Mouse (Mus musculus) liver, postnatal 0 days (tissue): ENCODE results near the gene Nell1. TPM values are rescaled to one million over a fixed set of nuclear protein-coding genes. Genes with fewer than 3 reads are reported as not detected.
"Not testable (repeated sequence)": the region's sequence is repeated elsewhere in the genome, so short reads cannot be mapped to it uniquely, and the experiment has no call there.

Source experiments
- ATAC-seq: fragments of 200-750 bp; cut with Nextera tagmentation; 2 replicates; pipeline ENCODE4 v1.8.0; 2017; ENCODE audit warnings: mild to moderate bottlenecking, moderate library complexity
- DNase-seq: peaks from one replicate; pipeline ENCODE4 v3.0.0-alpha.2; 2016
- H3K27ac ChIP-seq: fragments of 300-500 bp; sonication (generic); 2 replicates; pipeline ENCODE4 v1.5.1; 2014; ENCODE audit warnings: antibody characterized with exemption, moderate library complexity, mild to moderate bottlenecking, low read depth
- H3K27me3 ChIP-seq: fragments of 300-500 bp; sonication (generic); 2 replicates; pipeline ENCODE4 v1.6.1; 2014; ENCODE audit warnings: low read length, control low read depth, mixed read lengths; ENCODE audit not compliant: insufficient read depth
- H3K36me3 ChIP-seq: fragments of 300-500 bp; sonication (generic); replicated peaks from 2 replicates; pipeline ENCODE4 v1.6.1; 2014; ENCODE audit warnings: mild to moderate bottlenecking, control low read depth, low read length, moderate library complexity, mixed read lengths; ENCODE audit not compliant: insufficient read depth
- H3K4me1 ChIP-seq: fragments of 300-500 bp; sonication (generic); 2 replicates; pipeline ENCODE4 v1.6.1; 2014; ENCODE audit warnings: antibody characterized with exemption, mild to moderate bottlenecking, control low read depth; ENCODE audit not compliant: insufficient read depth
- H3K4me2 ChIP-seq: fragments of 300-500 bp; sonication (generic); 2 replicates; pipeline ENCODE4 v1.6.1; 2014; ENCODE audit warnings: low read depth, mild to moderate bottlenecking, low read length, moderate library complexity, mixed read lengths
- H3K4me3 ChIP-seq: fragments of 300-500 bp; sonication (generic); 2 replicates; pipeline ENCODE4 v1.5.1; 2014; ENCODE audit warnings: low read depth, low read length
- H3K9ac ChIP-seq: fragments of 300-500 bp; sonication (generic); replicated peaks from 2 replicates; pipeline ENCODE4 v1.6.1; 2014; ENCODE audit warnings: mild to moderate bottlenecking, moderate library complexity
- H3K9me3 ChIP-seq: fragments of 300-500 bp; sonication (generic); 2 replicates; pipeline ENCODE4 v1.6.1; 2016; ENCODE audit warnings: mild to moderate bottlenecking, control low read depth, low read length, mixed read lengths
- CTCF ChIP-seq: sonication (generic); IDR thresholded peaks from 2 replicates; pipeline ENCODE4 v1.5.1; 2016; ENCODE audit warnings: antibody characterized with exemption, low read depth
- EP300 ChIP-seq: IDR thresholded peaks from 2 replicates; pipeline ENCODE4 v1.6.1; 2016; ENCODE audit warnings: antibody characterized with exemption, low read depth, mild to moderate bottlenecking
- WGBS: fragments of 180-500 bp; shearing (Covaris S2); extraction: QIAGEN DNeasy Blood & Tissue Kit; methylation state at CpG from one replicate; pipeline ENCODE4 v1.1.7; 2014; ENCODE audit not compliant: insufficient replicate concordance; 5-methylcytosine and 5-hydroxymethylcytosine counted together
- polyA plus RNA-seq: library from polyadenylated mRNA; unstranded; fragments of >200 nt; fragmentation: Nextera tagmentation; extraction: Ambion mirVana; gene quantifications from 2 replicates; pipeline ENCODE4 v1.2.1, GENCODE M21; 2015

The Nell1 gene
- polyA plus RNA-seq: not detected in 2 replicates

DNA sequence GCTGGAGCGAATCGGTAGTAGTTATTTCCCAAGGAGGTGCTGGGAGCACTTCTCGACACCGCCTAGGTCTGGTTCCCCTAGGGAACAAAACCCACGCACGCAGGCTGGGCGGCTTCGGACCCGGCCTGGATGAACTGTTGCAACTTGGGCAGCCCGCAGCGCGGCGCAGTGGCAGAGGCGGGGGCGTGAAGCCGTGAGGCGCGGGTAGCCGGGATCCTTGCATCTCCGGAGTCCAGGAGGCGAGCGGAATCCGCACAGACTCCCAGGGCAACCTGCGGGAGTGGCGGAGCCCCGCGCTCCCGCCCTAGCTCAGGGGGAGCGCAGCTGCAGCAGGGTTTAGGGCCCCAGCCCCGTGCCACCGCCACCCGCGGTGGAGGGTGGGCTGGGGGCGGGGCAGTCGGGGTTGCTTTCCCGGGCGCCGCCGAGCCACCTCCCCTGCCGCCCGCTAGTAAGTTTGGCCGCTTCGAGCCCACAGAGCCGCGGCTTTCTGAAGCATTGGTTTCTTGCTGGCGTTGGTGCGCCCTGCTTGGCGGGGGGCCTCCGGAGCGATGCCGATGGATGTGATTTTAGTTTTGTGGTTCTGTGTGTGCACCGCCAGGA, at the start of gene Nell1:
Nell1 (plus strand) TSS at position 24 of the 600 bp plus-strand sequence.
- no peak within 1 kb of the TSS for H3K4me3 ChIP-seq
- H3K36me3 ChIP-seq: no peaks in the 10 kb centered on the region
- H3K4me1 ChIP-seq: no peaks in the 10 kb centered on the region
- no peak for TF ChIP-seq CTCF
- TF ChIP-seq EP300: no peak
- DNase-seq (no peak), ATAC-seq (no peak)
- no peak within 1 kb of the TSS for H3K27ac ChIP-seq
- no peaks in the 10 kb centered on the region for H3K9me3 ChIP-seq
- WGBS: 5% methylated on average over 45 of the region's 52 CpGs
- peaks cover 34% of the 10 kb centered on the region for H3K27me3 ChIP-seq
- no peak within 1 kb of the TSS for H3K9ac ChIP-seq
- peak within 1 kb of the TSS; percentile 26; the same call in 1 of the 2 replicates for H3K4me2 ChIP-seq

DNA sequence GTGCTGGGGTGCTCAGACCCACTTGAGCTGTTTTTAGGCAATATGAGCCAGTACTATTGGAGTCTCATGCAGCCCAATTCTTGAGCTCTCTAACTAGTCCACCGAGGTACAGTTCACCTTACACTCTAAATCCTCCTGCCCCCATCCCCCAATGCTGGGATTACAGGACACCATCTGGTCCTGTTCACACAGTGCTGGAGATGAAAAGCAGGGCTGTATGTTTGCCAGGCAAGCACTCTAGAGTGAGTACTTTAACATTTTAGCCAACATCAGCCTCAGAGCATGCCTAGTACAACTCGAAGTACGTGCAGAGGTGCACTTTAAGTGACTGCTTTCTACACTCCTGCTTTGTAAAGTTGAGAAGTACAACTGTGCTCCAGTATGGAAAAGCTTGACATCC, 46.1 kb upstream of the Nell1 start:
- H3K36me3 ChIP-seq: no peaks in the 10 kb centered on the region
- ATAC-seq (no peak), DNase-seq (no peak)
- H3K4me2 ChIP-seq: no peak overlapping the region
- no peaks in the 10 kb centered on the region for H3K27me3 ChIP-seq
- no peaks in the 10 kb centered on the region for H3K9me3 ChIP-seq
- H3K4me3 ChIP-seq: no peak overlapping the region
- 55% methylated on average over 3 of the region's 3 CpGs for WGBS
- H3K27ac ChIP-seq: no peak overlapping the region
- H3K9ac ChIP-seq: no peak overlapping the region
- no peaks in the 10 kb centered on the region for H3K4me1 ChIP-seq
- TF ChIP-seq EP300: no peak
- TF ChIP-seq CTCF: no peak

DNA sequence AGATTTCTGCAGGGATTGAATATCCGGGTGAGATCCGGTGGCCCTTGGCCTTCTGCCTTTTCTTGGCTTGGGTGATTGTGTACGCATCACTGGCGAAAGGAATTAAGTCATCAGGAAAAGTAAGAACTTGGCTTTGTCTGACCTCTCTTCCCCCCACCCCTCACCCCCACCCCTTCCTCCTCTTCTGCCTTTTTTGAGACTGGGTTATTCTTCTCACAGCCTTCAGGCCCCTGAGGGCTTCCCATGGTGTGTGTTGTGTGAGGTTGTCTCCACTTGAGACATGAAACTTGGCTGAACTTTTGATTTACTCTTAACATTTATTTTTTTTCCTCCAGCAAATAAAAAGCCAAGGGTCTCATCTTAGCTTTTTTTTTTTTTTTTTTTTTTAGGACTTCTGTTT, 44.7 kb upstream of the Nell1 start:
- Histone ChIP-seq H3K27ac (no peak overlapping the region), H3K4me2 (no peak overlapping the region), H3K36me3 (no peaks in the 10 kb centered on the region), H3K9ac (no peak overlapping the region), H3K4me3 (no peak overlapping the region), H3K9me3 (no peaks in the 10 kb centered on the region), H3K4me1 (no peaks in the 10 kb centered on the region), H3K27me3 (no peaks in the 10 kb centered on the region)
- WGBS: 70% methylated on average over 4 of the region's 4 CpGs
- DNase-seq (no peak), ATAC-seq (no peak)
- TF ChIP-seq CTCF (no peak), EP300 (no peak)

DNA sequence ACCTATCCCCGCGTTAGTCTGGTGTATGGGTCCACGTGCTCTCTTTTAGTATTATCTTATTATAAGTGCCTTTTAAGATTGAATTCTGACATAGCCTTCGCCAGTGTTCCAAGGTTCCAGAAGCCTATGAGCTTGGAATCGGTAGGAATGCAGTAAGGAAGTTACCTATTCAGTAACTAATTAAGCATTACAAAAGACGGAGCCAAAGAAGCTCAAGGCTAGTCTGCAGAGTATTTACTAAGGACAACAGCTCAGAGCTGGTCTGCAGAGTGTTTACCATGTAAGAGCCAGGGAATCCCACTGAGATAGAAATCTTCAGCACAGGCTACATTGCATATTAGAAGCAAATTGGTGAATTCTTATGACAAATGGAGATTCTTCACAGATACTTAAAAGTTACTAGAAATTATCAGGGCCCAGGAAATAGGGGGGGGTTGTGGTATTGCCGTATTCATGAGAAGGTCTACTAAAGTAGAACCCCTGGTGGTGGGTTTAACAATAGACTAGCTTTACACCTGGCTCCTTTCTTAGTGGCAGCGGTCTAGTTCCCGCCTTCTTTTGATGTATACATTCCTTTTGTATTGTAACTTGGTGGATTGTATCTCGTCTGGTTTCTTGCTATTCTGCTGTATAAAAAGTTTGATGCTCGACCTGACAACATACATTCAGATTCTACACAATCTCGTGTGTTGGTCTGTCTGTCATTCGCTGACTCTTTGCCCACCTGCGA, 41.1 kb upstream of the Nell1 start:
- H3K27me3 ChIP-seq, H3K9ac ChIP-seq, H3K4me2 ChIP-seq, H3K36me3 ChIP-seq, H3K4me3 ChIP-seq, H3K4me1 ChIP-seq, ATAC-seq, H3K9me3 ChIP-seq, H3K27ac ChIP-seq, DNase-seq: not testable (repeated sequence)
- 76% methylated on average over 14 of the region's 14 CpGs for WGBS

DNA sequence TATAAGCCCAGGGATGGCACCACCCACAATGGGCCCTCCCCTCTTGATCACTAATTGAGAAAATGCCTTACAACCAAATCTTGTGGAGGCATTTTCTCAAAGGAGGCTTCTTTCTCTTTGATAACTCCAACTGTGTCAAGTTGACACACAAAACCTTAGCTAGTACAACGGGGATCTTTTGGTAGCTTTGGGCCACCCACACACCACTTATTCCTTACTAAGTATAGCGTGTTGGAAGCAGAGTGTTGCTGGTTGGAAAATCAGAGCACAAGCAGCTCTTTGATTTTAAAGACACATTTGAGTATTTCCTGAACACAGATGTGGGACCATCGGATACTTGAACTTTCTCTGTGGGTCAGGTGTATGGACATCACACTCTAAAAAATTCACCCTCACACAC, 37.8 kb upstream of the Nell1 start:
- ATAC-seq: no peak
- 75% methylated on average over 3 of the region's 3 CpGs for WGBS
- Histone ChIP-seq H3K9me3 (no peaks in the 10 kb centered on the region), H3K4me2 (no peak overlapping the region), H3K36me3 (no peaks in the 10 kb centered on the region), H3K27ac (no peak overlapping the region), H3K9ac (no peak overlapping the region), H3K4me3 (no peak overlapping the region), H3K4me1 (no peaks in the 10 kb centered on the region), H3K27me3 (no peaks in the 10 kb centered on the region)
- TF ChIP-seq EP300 (no peak), CTCF (no peak)
- DNase-seq: no peak

DNA sequence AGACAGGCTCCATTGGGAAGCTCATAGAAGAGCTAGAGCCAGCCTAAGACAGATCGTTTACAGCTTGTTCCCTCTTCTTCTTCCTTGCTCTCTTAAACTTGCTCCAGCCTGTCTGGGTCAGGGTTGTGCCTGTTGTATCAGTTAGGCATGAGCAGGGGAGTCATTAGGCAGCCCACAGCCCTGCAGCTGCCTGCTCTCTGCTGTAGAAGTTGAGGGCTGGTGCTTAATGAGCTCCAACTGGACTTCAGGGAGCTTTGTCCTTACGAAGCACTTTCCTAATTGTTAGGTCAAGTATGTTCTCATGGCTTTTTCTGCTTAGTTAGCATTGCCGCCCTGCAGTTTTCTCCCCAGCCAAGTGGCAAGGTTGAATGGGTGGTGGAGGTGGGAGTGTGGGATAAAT, 32.6 kb upstream of the Nell1 start:
- ATAC-seq: no peak
- H3K9ac ChIP-seq: no peak overlapping the region
- H3K4me1 ChIP-seq: no peaks in the 10 kb centered on the region
- no peaks in the 10 kb centered on the region for H3K27me3 ChIP-seq
- WGBS: 67% methylated on average over 3 of the region's 3 CpGs
- H3K9me3 ChIP-seq: no peaks in the 10 kb centered on the region
- no peak for DNase-seq
- H3K4me3 ChIP-seq: no peak overlapping the region
- TF ChIP-seq EP300 (no peak), CTCF (no peak)
- no peaks in the 10 kb centered on the region for H3K36me3 ChIP-seq
- no peak overlapping the region for H3K4me2 ChIP-seq
- H3K27ac ChIP-seq: no peak overlapping the region
